Mouse (Mus musculus) cerebellum, adult 2 months (tissue): ENCODE measurements at regions not wholly inside any gene's neighbourhood (a gene's known extent, or its start where the extent isn't known, plus 50 kb on each side); places are given as distances from the start of the nearest gene placed in this dataset.

Source experiments
- CTCF ChIP-seq: fragments of 200-500 bp; IDR thresholded peaks from 2 replicates; pipeline ENCODE4 v1.5.1; 2011; ENCODE audit warnings: low read depth, mild to moderate bottlenecking, control low read depth, low read length, moderate library complexity, borderline replicate concordance; ENCODE audit not compliant: insufficient read depth
- POLR2A ChIP-seq: fragments of 200-500 bp; IDR thresholded peaks from 2 replicates; pipeline ENCODE4 v1.6.1; 2011; ENCODE audit warnings: low read length, control low read depth, borderline replicate concordance; ENCODE audit not compliant: insufficient read depth

DNA sequence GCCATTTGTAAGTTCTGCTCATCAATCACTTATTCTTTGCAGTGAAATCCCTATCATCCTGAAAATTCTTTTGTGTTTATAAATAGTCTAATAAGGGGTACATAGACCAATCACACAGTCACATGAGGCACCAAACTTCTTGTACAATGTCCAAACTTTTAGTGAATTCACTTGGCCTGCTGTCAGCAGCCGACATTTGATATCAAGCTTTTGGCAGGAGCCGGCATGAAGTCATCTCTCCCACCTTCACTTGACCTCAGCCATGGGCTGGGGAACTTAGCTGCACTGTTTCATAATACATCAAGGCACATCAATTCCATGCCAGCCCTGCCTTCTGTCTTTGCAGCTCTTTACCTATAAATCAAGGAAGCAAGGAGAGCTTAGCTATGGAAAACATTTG, 679.0 kb downstream of the Iqcm start:
- TF ChIP-seq CTCF, result no peak
- no peak for TF ChIP-seq POLR2A
